Mouse (Mus musculus): ENCODE data around the gene Rcbtb2. TPM values are rescaled to one million over a fixed set of nuclear protein-coding genes. Genes with fewer than 3 reads are reported as not detected.
"Not testable (repeated sequence)": the region's sequence is repeated elsewhere in the genome, so short reads cannot be mapped to it uniquely, and the experiment has no call there.

Gene Rcbtb2
- polyA plus RNA-seq, 1 experiment from 2014 or later = 88.8 TPM

GRCm38 (mm10) chr14:73105407-73106185 lies 17.2 kb upstream of the Rcbtb2 start:
- 45% methylated on average over 11 of the region's 11 CpGs for WGBS
- no peaks in the 10 kb centered on the region for H3K9me3 ChIP-seq

GRCm38 (mm10) chr14:73106234-73106711 lies 16.6 kb upstream of the Rcbtb2 start:
- H3K4me2 ChIP-seq = peak overlapping the region; percentile 35; the same call in 1 of the 2 replicates
- peak; percentile 57; the same call in 1 of the 2 replicates for ATAC-seq (ENCODE audit: low FRiP score)
- no peaks in the 10 kb centered on the region for H3K9me3 ChIP-seq
- H3K27ac ChIP-seq = no peak overlapping the region
- H3K4me1 ChIP-seq (replicated peaks) = peaks cover 4% of the 10 kb centered on the region
- no peak overlapping the region for H3K9ac ChIP-seq
- 28% methylated on average over 8 of the region's 8 CpGs for WGBS
- H3K4me3 ChIP-seq = no peak overlapping the region
- no peaks in the 10 kb centered on the region for H3K36me3 ChIP-seq
- H3K27me3 ChIP-seq = 0 out of 2 replicates have a peak, but pooled peaks cover 3% of the 10 kb centered on the region

More at GRCm38 (mm10) chr14:73105407-73106185, 17.2 kb upstream of the Rcbtb2 start:
- Histone ChIP-seq H3K36me3 (no peaks in the 10 kb centered on the region), H3K4me2 (no peak overlapping the region), H3K27ac (no peak overlapping the region), H3K9ac (no peak overlapping the region), H3K4me1 (replicated peaks) (peaks cover 4% of the 10 kb centered on the region), H3K27me3 (0 out of 2 replicates have a peak, but pooled peaks cover 6% of the 10 kb centered on the region), H3K4me3 (no peak overlapping the region)
- 0 out of 2 replicates have a peak, but pooled peaks have one; percentile 72 for ATAC-seq (ENCODE audit: low FRiP score)

- H3K9me3 ChIP-seq = no peaks in the 10 kb centered on the region
- peaks cover 4% of the 10 kb centered on the region for H3K4me1 ChIP-seq (replicated peaks)
- no peaks in the 10 kb centered on the region for H3K36me3 ChIP-seq
- H3K27ac ChIP-seq = no peak overlapping the region
- 0 out of 2 replicates have a peak, but pooled peaks cover 3% of the 10 kb centered on the region for H3K27me3 ChIP-seq
- WGBS = 55% methylated on average over 4 of the region's 4 CpGs
- H3K4me3 ChIP-seq = no peak overlapping the region
- no peak overlapping the region for H3K4me2 ChIP-seq
- H3K9ac ChIP-seq = no peak overlapping the region
- ATAC-seq (ENCODE audit: low FRiP score) = no peak
Measured at GRCm38 (mm10) chr14:73106957-73107356, 15.9 kb upstream of the Rcbtb2 start.

GRCm38 (mm10) chr14:73107371-73107770 lies 15.5 kb upstream of the Rcbtb2 start:
- H3K36me3 ChIP-seq = no peaks in the 10 kb centered on the region

DNA sequence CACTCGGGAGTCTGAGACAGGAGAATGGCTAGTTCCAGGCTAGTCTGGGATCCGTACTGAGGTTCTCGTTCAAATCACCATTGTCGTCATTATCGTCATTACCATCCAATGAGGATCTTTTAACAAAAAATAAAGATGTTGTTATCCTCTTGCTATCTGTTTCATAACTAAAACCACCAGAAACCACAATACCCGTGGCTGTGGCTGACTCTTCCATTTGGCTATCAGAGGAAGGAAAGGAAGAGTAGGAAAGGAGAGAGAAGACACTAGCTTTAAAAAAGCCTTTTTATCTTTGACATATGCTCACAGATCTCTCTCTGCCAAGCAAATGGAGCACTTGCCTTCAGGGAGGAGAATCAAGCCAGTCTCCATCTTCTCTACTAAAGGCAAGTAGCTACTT lies 14.9 kb upstream of the Rcbtb2 start:
- Histone ChIP-seq H3K4me3 (no peak overlapping the region), H3K36me3 (no peaks in the 10 kb centered on the region), H3K27me3 (no peaks in the 10 kb centered on the region), H3K9me3 (no peaks in the 10 kb centered on the region), H3K4me2 (no peak overlapping the region), H3K4me1 (replicated peaks) (peaks cover 4% of the 10 kb centered on the region), H3K27ac (no peak overlapping the region), H3K9ac (no peak overlapping the region)
- WGBS = 91% methylated on average over 6 of the region's 6 CpGs
- no peak for ATAC-seq (ENCODE audit: low FRiP score)

More at GRCm38 (mm10) chr14:73107371-73107770, 15.5 kb upstream of the Rcbtb2 start:
- Histone ChIP-seq H3K4me2 (no peak overlapping the region), H3K4me3 (no peak overlapping the region), H3K27ac (no peak overlapping the region), H3K9me3 (no peaks in the 10 kb centered on the region), H3K27me3 (0 out of 2 replicates have a peak, but pooled peaks cover 2% of the 10 kb centered on the region), H3K4me1 (replicated peaks) (peaks cover 4% of the 10 kb centered on the region), H3K9ac (no peak overlapping the region)
- 60% methylated on average over 7 of the region's 7 CpGs for WGBS
- no peak for ATAC-seq (ENCODE audit: low FRiP score)

DNA sequence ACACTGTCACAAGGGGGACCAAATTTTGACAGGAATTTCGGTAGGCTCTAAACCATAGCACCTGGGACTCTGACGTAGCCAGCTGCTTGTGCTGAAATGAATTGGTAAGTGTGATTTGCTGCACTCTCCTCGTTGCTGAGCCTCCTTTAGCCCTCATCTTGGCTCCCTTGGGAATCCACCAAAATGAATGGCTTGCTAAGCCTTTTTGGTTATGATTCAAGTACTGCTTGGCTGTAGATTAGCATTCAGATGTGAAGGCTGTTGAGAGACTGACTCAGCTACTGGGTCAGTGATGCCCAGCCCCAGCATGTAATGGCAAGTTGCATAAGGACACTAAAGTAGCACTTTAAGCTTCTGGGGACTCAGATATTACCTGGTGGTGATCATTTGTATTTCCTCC lies 12.2 kb upstream of the Rcbtb2 start:
- no peak for ATAC-seq (ENCODE audit: low FRiP score)
- 71% methylated on average over 3 of the region's 3 CpGs for WGBS

DNA sequence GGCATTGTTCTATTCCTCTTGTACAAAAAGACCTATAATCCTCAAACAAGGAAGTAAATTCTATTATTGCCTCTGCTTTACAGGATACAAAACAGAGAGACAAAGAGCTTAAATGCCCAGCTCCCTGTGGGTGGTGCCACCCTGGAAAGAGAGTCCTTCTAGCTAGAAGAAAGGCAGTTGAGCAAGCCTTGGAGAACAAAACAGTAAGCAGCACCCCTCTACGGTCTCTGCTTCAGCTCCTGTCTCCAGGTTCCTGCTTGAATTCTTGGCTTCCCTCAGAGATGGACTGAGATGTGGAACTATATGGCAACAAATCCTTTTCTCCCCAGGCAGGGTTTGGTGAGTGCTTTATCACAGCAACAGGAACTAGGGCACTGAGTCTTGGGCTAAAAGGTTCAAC lies 11.7 kb upstream of the Rcbtb2 start:
- Histone ChIP-seq H3K4me1 (replicated peaks) (no peaks in the 10 kb centered on the region; the same call in 1 of the 2 replicates), H3K4me2 (no peak overlapping the region), H3K36me3 (no peaks in the 10 kb centered on the region), H3K4me3 (no peak overlapping the region), H3K9ac (no peak overlapping the region), H3K27ac (no peak overlapping the region), H3K9me3 (no peaks in the 10 kb centered on the region), H3K27me3 (no peaks in the 10 kb centered on the region)
- WGBS = 62% methylated on average over 1 of the region's 1 CpGs
- no peak for ATAC-seq (ENCODE audit: low FRiP score)

More for the DNA sequence above, 12.2 kb upstream of the Rcbtb2 start:
- Histone ChIP-seq H3K9ac (no peak overlapping the region), H3K4me2 (no peak overlapping the region), H3K4me1 (replicated peaks) (peaks cover 1% of the 10 kb centered on the region), H3K4me3 (no peak overlapping the region), H3K27me3 (no peaks in the 10 kb centered on the region), H3K27ac (no peak overlapping the region), H3K36me3 (no peaks in the 10 kb centered on the region), H3K9me3 (no peaks in the 10 kb centered on the region)

DNA sequence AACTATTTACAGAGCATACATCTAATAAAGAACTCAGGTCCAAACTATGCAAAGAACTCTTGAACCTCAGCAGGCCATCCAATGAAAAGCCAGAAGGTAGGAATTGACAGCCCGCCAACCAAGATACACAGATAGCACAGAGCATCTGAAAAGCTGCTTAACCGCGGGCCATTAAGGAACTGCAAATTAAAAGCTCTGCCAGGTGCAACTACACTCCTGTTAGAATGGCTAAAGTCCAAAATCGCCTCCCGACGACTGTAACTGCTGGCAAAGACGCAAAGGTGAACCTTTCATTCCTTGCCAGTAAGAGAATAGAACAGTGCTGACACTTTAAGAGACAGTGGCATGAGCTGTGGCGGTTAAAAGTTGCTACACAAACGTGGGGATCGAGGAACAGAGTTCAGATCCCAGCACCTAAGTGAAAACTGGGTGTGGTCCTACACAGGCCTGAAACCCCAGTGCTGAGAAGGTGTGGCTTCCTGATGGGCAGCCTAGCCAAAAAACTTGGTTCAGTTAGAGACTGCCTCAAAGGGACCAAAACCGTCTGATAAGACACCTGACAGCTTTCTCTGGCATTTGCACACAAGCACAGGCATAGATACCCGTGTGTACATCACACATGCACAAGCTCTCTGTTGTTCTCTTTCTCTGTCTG lies 10.5 kb upstream of the Rcbtb2 start:
- Histone ChIP-seq H3K9ac (no peak overlapping the region), H3K4me1 (replicated peaks) (no peaks in the 10 kb centered on the region), H3K4me3 (no peak overlapping the region), H3K36me3 (no peaks in the 10 kb centered on the region), H3K27me3 (no peaks in the 10 kb centered on the region), H3K27ac (no peak overlapping the region), H3K4me2 (no peak overlapping the region), H3K9me3 (no peaks in the 10 kb centered on the region)
- 84% methylated on average over 12 of the region's 12 CpGs for WGBS
- no peak for ATAC-seq (ENCODE audit: low FRiP score)

DNA sequence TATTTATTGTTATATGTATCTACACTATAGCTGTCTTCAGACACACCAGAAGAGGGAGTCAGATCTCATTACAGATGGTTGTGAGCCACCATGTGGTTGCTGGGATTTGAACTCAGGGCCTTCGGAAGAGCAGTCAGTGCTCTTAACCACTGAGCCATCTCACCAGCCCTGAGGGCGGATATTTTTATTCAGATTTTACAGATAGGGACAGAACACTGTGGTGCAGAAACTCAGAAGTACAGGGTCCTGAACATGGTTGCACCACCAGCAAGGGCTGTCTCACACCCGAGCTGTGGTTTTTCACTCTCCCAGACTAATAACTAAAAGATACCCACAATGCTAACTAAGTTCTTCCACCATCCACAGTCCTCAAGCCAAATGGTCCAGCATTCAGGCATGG lies 7.9 kb upstream of the Rcbtb2 start:
- H3K4me1 ChIP-seq (replicated peaks); H3K4me3 ChIP-seq; H3K36me3 ChIP-seq; H3K27me3 ChIP-seq; ATAC-seq (ENCODE audit: low FRiP score); H3K27ac ChIP-seq; H3K9ac ChIP-seq; H3K4me2 ChIP-seq; H3K9me3 ChIP-seq: not testable (repeated sequence)
- 94% methylated on average over 3 of the region's 3 CpGs for WGBS

DNA sequence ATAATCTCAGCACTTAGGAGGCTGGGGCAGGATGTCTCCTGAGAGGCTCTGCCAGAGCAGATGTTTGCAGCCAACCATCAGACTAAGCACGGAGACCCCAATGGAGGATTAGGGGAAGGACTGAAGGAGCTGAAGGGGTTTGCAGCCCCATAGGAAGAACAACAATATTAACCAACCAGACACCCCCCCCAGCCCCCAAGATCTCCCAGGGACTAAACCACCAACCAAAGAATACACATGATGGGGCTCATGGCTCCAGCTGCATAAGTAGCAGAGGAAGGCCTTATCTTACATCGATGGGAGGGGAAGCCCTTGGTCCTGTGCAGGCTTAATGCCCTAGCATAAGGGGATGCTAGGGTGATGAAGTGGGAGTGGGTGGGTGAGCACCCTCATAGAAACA lies 6.5 kb upstream of the Rcbtb2 start:
- ATAC-seq (ENCODE audit: low FRiP score) = no peak
- 85% methylated on average over 2 of the region's 2 CpGs for WGBS

GRCm38 (mm10) chr14:73116938-73117337 lies 5.9 kb upstream of the Rcbtb2 start:
- 64% methylated on average over 9 of the region's 9 CpGs for WGBS
- Histone ChIP-seq H3K4me2 (no peak overlapping the region), H3K4me1 (replicated peaks) (peaks cover 9% of the 10 kb centered on the region)

More for the DNA sequence above, 6.5 kb upstream of the Rcbtb2 start:
- no peak overlapping the region for H3K4me3 ChIP-seq
- H3K9me3 ChIP-seq = no peaks in the 10 kb centered on the region
- H3K4me1 ChIP-seq (replicated peaks) = peaks cover 9% of the 10 kb centered on the region
- H3K36me3 ChIP-seq = no peaks in the 10 kb centered on the region
- no peaks in the 10 kb centered on the region for H3K27me3 ChIP-seq
- no peak overlapping the region for H3K9ac ChIP-seq
- H3K27ac ChIP-seq = no peak overlapping the region
- H3K4me2 ChIP-seq = no peak overlapping the region

More at GRCm38 (mm10) chr14:73116938-73117337, 5.9 kb upstream of the Rcbtb2 start:
- no peak overlapping the region for H3K9ac ChIP-seq
- H3K27ac ChIP-seq = no peak overlapping the region
- ATAC-seq (ENCODE audit: low FRiP score) = no peak
- no peaks in the 10 kb centered on the region for H3K9me3 ChIP-seq
- no peaks in the 10 kb centered on the region for H3K27me3 ChIP-seq
- no peaks in the 10 kb centered on the region for H3K36me3 ChIP-seq
- H3K4me3 ChIP-seq = no peak overlapping the region
